Mouse (Mus musculus) forelimb bud, embryonic 11.5 days (tissue): ENCODE results near the gene Sgpp1.

Source experiments
- DNase-seq: peaks from one replicate; pipeline ENCODE4 v3.0.0-alpha.2; 2012; ENCODE audit warnings: low read depth, low spot score

Gene Sgpp1

DNA sequence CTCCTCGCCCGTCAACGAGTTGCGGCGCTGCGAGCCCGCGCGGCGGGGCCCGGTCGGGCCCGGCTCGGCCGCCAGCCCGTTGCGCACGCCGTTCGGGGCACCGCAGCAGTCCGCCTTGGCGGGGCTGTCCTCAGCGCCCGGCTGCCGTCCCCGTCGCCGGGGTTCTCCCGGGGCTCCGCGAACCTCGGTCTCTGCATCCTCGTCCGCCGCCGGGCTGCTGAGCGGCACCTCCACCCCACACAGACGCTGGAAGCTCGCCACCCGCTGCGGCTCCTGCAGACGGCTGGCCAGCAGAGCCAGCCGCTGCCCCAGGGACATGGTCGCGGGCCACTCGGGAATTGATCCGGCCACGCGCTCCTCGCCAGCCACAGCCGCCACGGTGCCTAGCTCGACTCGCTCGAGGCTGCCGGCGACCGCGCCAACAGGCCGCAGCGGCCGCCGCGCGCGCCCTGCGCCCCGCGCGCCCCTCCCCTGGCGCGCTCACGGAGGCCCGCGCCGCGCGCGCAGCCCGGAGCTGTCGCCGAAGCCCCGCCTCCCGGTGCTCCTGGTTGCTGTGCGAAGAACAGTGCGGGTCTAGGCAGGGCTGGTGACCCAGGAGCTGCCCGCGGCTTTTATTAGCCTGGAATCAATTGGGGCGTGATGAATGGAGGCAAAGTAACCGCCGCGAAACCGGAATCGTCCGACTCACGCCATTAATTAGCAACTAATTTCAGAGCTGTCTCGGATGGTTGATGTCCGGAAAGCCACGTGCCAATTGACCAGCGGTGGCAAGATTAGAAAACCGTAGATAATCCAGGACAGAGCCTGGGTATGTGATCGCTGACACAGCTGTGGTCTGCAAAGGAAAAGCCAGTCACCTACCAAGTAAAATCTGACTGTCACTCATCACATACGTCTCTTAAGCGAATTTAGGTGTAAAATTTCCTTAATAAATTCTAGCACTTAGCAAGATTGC, at the start of gene Sgpp1:
Gene Sgpp1 (minus strand): TSS at position 484 of the 955 bp plus-strand sequence.
- DNase-seq = peak; percentile 82

DNA sequence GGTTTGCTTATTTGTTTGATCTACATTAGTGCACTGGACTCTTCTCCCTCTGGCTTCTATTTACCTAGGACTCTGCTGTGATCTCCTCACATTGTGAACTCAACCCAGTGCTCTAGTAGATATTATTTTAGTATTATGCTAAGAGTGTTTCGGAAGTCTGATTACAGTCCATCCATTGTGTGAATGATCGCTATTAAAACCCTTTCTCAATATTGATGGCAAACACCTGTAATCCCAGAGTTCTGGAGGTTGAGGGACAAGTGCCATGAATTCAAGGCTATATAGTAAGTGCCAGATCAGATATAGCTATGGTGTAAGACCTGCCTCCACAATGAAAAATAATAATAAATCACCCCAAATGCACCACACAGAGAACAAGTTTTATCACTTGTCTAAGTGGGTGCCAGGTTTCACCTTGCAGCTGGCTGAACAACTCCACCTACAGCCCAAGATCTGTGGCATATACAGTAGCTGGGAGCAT, 48.8 kb upstream of the Sgpp1 start:
- DNase-seq = no peak

- DNase-seq = no peak
Observed at GRCm38 (mm10) chr12:75781995-75782394, 46.5 kb upstream of the Sgpp1 start.

- no peak for DNase-seq
Observed at GRCm38 (mm10) chr12:75781445-75781844, 45.9 kb upstream of the Sgpp1 start.

DNA sequence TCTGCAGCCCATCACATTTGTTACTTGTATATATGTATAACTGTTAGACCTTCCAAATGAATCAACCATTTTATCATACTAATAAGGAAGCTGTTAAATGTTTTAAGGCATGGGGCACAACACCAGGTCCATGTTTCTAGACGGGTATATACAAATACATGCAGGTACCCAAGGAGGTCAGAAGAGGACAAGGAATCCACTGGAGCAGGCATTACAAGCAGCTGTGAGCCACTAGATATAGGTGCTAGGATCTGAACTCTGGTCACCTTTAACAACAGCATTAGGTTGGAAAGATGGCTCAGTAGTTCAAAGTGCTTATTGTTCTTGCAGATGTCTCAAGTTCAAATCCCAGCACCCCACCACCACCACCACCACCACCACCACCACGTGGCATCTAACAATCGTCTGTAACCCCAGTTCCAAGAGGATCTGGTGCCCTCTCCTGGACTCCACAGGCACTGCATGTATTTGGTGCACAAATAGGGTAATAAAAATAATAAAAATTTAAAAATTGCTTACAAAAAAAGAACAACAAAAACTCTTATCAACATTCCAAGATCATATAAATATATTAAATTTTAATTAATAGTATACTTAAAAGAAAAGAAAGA, 37.0 kb upstream of the Sgpp1 start:
- DNase-seq = peak; percentile 25

DNA sequence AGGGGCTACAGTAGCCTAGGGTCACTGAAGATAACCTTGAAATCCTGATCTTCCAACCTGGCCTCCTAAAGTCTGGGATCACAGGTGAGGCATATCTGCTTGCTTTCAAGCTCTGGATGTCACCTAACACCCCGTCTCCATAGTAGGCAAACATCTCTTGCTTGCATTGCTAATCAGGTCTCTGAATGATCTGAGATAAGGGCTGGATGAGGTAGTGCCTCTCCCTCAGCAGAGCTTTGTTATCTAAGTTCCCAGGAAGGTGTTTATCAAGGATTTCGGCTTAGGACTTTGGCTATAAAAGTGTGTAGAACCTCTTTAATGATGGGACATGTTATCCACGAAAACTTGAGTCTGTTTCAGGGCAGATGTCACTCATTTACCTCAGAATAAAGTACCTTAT, 35.9 kb upstream of the Sgpp1 start:
- DNase-seq = no peak

- DNase-seq = peak; percentile 16
Observed at GRCm38 (mm10) chr12:75766885-75767317, 31.4 kb upstream of the Sgpp1 start.

DNA sequence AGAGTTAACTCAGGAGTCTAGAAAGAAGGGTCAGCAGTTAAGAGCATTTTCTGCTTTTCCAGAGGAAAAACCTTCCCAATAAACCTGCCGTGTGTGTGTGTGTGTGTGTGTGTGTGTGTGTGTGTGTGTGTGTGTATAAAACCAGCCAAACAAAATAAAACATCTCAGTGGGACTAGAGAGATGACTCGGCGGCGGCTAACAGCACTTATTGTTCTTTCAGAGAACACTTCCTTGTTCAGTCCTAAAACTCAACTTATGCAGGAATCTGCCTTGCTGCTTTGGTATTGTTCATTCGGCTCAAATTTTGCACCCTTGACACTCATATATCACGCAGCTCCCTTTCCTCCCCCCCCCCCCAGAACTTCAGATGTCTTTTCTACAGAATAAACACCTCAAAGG, 30.9 kb upstream of the Sgpp1 start:
- DNase-seq = no peak

DNA sequence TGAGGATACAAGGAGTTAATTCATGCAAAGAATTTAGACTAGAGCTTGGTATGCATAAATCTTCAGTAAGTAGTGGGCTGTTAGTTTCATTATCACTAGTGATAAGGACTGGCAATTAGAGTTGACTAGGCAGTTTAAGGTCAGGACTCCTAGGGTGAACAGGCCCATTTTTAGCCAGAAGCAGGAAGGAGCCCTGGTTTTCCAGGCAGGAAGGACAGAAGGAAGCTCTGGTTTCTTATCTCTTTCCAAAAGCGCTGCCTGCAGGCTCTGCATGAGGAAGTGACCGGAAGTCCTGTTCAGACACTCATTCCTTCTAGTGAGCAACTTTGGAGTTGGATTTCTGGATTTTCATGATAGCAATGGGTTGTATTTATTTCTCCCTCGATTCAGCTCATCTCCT, 30.2 kb upstream of the Sgpp1 start:
- no peak for DNase-seq

GRCm38 (mm10) chr12:75756387-75756786, 20.9 kb upstream of the Sgpp1 start:
- no peak for DNase-seq

DNA sequence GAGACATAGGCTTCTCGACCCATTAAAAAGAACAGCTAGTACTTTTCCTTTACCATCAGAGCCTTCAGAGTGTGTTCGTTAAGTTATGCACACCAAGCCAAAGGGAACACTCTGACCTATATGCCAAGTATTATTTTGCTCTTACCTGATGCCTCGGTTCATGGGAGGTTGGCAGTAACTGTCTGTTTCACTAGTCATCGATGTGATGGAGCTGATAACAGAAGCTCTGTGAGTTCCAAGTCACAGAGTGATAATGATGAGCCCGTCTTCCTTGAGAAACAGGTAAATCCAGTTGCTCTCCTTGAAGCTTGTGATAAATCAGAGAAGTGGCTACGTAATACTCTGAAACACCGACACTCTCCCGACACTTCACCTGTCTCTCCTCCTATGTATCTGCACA, 18.2 kb upstream of the Sgpp1 start:
- DNase-seq = no peak

DNA sequence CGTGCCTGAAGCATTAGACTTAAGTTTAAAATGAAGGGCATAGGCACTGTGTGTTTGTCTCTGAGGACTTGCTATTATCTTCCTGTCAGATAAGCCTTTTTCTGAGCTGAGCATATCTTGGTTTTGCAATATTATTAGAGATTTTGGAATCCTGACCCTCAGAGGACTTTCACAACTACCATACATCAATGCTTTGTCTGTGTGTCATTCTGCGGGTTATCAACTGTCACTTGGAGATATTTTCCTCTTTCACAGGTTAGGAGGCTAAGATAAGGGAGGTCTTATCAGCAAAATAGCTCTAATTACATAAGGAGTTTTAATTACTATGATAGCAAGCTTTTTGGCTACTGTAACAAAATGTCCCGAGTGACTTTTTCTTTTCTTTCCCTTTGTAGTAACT, 16.5 kb upstream of the Sgpp1 start:
- no peak for DNase-seq

DNA sequence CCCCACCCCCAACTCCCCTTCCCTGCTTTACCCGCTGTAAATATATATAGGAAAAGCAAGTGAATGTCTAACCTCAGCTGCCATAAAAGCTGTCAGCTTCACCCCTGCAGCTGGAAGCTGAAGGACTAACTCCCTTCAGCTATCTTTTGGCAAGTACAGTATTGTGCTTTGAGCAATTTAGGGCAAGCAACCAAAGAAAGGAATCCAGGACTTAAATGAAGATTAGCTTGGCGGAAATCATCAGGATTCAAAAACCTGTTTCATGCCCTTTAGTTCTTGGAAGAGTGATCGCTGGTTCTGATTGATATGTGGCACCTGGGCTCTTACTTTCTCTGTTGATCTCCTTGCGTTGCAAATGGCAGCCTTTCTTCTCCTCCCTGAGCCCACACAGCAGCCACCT, 13.0 kb upstream of the Sgpp1 start:
- DNase-seq = no peak

DNA sequence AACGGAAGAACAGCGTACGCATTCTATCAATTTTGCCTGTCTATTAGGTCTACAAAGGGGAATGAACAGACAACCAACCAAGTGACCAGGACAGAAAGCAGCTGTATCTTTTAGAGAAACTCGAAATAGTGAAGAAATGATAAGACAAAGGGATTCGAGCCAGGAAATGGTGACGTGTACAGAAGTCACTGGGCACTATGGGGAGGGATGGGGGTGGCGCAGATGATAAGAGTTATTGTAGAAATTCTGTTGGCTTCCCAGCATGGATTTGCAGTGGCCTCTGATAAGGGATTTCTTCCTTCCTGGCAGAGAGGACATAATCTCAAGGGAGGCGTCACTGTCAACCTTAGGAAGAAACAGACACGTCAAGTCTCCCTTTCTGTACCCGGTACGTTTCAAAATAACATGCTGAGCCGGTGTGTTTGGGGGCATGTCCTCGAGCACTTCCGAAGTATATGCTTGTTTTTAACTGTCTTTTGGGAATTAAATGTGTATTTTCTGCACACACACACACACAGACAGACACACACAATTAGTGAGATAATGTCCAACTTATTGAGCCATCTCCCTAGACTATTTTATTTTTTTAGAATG, 10.3 kb upstream of the Sgpp1 start:
- DNase-seq = no peak

DNA sequence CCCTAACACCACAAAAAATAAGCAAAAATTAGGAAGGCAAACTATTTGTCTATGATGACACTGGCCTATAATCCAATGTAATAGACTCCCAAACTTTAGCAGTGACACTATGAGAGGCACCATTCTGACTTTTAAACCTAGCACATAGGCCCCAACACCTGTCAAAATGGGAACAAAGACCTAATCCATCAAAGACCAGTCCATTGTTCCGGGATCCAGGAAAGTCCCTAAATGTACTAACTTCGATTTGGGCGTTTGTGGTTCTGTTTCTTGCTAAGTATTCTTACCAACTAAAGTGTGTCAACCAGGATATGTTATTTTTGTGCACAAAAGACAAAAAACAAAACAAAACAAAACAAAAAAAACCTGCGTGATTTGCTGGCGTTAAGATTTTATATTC, 6.6 kb upstream of the Sgpp1 start:
- no peak for DNase-seq

- no peak for DNase-seq
Observed at GRCm38 (mm10) chr12:75741273-75741672, 5.7 kb upstream of the Sgpp1 start.

DNA sequence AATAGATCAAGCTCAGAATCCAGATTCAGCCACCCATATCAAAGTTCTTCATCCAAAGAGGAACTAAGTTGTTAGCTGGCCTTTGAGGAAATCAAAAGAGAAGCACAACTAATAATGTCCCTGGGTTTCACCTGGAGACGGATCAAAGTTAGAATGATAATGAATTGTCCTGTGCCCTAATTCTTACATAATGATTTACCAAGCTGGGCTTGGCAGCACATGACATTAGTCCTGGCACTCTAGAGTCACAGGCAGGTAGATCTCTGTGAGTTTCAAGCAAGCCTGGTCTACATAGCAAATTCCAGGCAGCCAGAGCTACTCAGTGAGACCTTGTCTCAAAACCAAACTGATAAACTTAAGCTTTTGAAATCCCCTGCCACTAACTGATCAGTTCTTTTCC, 4.9 kb upstream of the Sgpp1 start:
- DNase-seq = no peak

GRCm38 (mm10) chr12:75739611-75740010, 4.1 kb upstream of the Sgpp1 start:
- no peak for DNase-seq

DNA sequence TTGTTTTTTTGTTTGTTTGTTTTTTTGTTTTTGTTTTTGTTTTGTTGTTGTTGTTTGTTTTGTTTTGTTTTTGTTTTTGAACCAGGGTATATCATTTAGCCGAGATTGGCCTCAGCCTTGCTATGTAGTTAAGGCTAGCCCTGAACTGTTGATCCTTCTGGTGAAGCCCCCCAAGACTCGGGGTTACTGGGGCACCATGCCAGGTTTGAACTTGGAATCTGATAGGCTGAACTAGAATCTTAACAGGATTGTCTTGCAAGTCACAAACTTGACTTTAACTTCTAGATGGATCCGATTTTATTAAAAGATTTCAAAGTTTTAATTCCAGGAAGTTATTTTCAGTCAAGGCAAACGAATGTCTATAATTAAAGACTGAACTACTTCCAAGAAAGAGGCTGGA, 767 bp upstream of the Sgpp1 start:
- no peak for DNase-seq

- peak; percentile 35 for DNase-seq
Observed at GRCm38 (mm10) chr12:75734891-75735245, 661 bp downstream of the Sgpp1 start.

GRCm38 (mm10) chr12:75734167-75734566, 1.4 kb downstream of the Sgpp1 start:
- DNase-seq = peak; percentile 25

DNA sequence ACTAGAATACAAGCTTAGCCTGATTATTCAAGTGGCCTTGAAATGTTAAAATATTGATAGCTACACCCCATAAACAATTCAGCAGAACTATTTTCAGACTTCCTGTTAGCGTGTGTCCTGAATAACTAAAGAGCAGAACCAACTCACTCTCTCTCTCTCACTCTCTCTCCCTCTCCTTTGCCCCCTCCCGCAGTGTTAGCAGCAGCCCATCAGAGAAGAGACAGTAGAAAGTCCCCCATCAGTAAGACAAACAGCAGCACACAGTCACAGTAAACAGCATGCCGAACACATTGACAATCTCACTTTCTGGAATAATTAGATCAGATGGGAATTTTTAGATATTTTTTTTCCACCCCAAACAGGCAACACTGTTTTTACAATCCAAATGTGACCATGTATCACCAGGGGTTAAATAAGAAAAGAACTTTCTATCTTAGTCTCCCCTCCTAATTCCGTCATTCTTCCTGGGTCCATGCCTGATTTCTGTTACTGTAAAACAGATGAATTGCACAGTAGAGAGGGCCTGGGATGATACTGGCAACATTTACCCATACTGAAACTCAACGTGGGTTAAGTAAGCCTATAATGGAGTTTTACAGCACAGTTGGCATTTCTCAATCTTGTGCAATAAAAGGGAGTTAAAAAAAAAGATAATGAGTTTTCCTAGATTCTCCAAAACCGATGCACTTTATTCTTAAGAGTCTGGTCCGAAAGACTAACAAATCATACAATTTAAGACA, 2.0 kb downstream of the Sgpp1 start:
- no peak for DNase-seq
